8 mouse cellular contexts compared by ENCODE assay signal in the genomic region with DNA sequence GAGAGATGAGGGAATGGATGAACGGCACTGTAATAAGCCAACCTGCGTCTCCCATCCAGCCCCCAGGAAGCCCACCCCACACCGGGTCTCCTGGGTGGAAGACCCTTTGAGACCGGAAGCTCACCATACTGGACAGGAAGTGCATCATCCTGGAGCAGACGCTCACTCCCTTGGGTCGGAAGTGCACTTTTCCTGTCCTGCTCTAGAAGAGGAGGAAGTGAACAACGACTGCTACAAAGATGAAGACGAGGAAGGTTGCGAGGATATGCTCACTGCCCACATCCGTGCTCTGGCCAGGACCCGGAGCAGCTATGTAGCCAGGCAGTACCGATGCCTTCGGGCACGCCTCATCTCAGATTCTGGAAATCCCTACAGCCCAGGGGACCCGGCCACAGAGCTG. TPM values are rescaled to one million over a fixed set of nuclear protein-coding genes. Genes with fewer than 3 reads are reported as not detected.
DNase-seq lines count a peak whose midpoint lies in the region; ATAC-seq lines count a peak whose summit lies in the region.

No protein-coding gene starts in this region.

- WGBS in midbrain, embryonic 11.5 days: 85% methylated on average over 15 of the region's 15 CpGs
- 83% methylated on average over 15 of the region's 15 CpGs for WGBS in midbrain, embryonic 16.5 days

- peak overlapping the region; percentile 9; the same call in 1 of the 2 replicates for H3K4me2 ChIP-seq in midbrain, embryonic 11.5 days
- H3K4me2 ChIP-seq in midbrain, embryonic 16.5 days (ENCODE audit: low read length): no peak overlapping the region

- no peak overlapping the region for H3K27ac ChIP-seq in midbrain, embryonic 11.5 days (ENCODE audit: low read depth, low read length)
- H3K27ac ChIP-seq in midbrain, embryonic 16.5 days (ENCODE audit: low read length): no peak overlapping the region
- peak overlapping the region; percentile 90 for H3K27ac ChIP-seq in brown adipose tissue, adult 24 weeks (replicated peaks; ENCODE audit: low read depth, low read length)

- peaks cover 2% of the 10 kb centered on the region; the same call in 1 of the 2 replicates for H3K4me1 ChIP-seq in midbrain, embryonic 11.5 days (ENCODE audit: control insufficient read depth, insufficient read depth, low read length)
- H3K4me1 ChIP-seq in midbrain, embryonic 16.5 days (ENCODE audit: control insufficient read depth, insufficient read depth, low read length): 0 out of 2 replicates have a peak, but pooled peaks cover 4% of the 10 kb centered on the region
- peaks cover 3% of the 10 kb centered on the region; the same call in 1 of the 2 replicates for H3K4me1 ChIP-seq in brown adipose tissue, adult 24 weeks (ENCODE audit: control insufficient read depth, insufficient read depth, insufficient read length, low read length)

- DNase-seq in midbrain, embryonic 11.5 days (ENCODE audit: low spot score, missing footprints): no peak
- DNase-seq in kidney, postnatal 10 days: peak; percentile 39
- DNase-seq in naive thymus-derived CD4-positive, alpha-beta T cell, adult 2 months (ENCODE audit: low read depth): peak; percentile 59
- DNase-seq in cerebellum, postnatal 10 days: no peak
- no peak for DNase-seq in gastrocnemius, postnatal 25 days
- no peak for DNase-seq in layer of hippocampus, adult 18-20 months (ENCODE audit: low spot score in 2 of 2)

- ATAC-seq in midbrain, embryonic 11.5 days (ENCODE audit: low FRiP score): 0 out of 2 replicates have a peak, but pooled peaks have one; percentile 16
- no peak for ATAC-seq in midbrain, embryonic 16.5 days

- no peaks in the 10 kb centered on the region for H3K9me3 ChIP-seq in midbrain, embryonic 11.5 days (ENCODE audit: control insufficient read depth, low read length)
- no peaks in the 10 kb centered on the region for H3K9me3 ChIP-seq in midbrain, embryonic 16.5 days (replicated peaks; ENCODE audit: control insufficient read depth, low read length, poor library complexity, severe bottlenecking)

- no peaks in the 10 kb centered on the region for H3K27me3 ChIP-seq in midbrain, embryonic 11.5 days (ENCODE audit: control insufficient read depth, insufficient read depth, low read length)
- no peaks in the 10 kb centered on the region; the same call in 1 of the 2 replicates for H3K27me3 ChIP-seq in midbrain, embryonic 16.5 days (ENCODE audit: control insufficient read depth, insufficient read depth, low read depth, low read length)

- no peak overlapping the region for H3K9ac ChIP-seq in midbrain, embryonic 11.5 days (ENCODE audit: low read length)
- H3K9ac ChIP-seq in midbrain, embryonic 16.5 days (ENCODE audit: low read depth, low read length): no peak overlapping the region

- H3K36me3 ChIP-seq in midbrain, embryonic 11.5 days (ENCODE audit: control insufficient read depth, insufficient read depth, low read length): no peaks in the 10 kb centered on the region
- no peaks in the 10 kb centered on the region for H3K36me3 ChIP-seq in midbrain, embryonic 16.5 days (ENCODE audit: control insufficient read depth, insufficient read depth, low read length)

- H3K4me3 ChIP-seq in midbrain, embryonic 11.5 days (ENCODE audit: low read depth, low read length): no peak overlapping the region
- no peak overlapping the region for H3K4me3 ChIP-seq in midbrain, embryonic 16.5 days (ENCODE audit: low read depth, low read length)
- peak overlapping the region; percentile 55 for H3K4me3 ChIP-seq in brown adipose tissue, adult 24 weeks (ENCODE audit: insufficient read depth, low read depth, low read length)

RNA-seq across cellular contexts. Expression of a gene that starts 7.1 kb away (rescaled TPM):
- polyA plus RNA-seq in midbrain, embryonic 11.5 days (2014; fragmentation: Nextera tagmentation; extraction: Ambion mirVana): 1.9 and 2.5 TPM in 2 replicates
- polyA plus RNA-seq in midbrain, embryonic 16.5 days (2015; fragmentation: Nextera tagmentation; extraction: Ambion mirVana): 2.2 and 2.9 TPM in 2 replicates
- 2.5 and 4.6 TPM in 2 replicates for polyA plus RNA-seq in brown adipose tissue, adult 24 weeks (2012; ENCODE audit: insufficient read depth, insufficient read length, missing spikeins)
- under 1 TPM; 0.51 to 0.78 TPM for total RNA-seq in gastrocnemius, postnatal 25 days (2021)
- total RNA-seq in layer of hippocampus, adult 18-20 months (2021): 1 to 10 TPM; 2.4 to 3.0 TPM

RNA-seq across cellular contexts. Expression of a gene that starts 12.5 kb away (rescaled TPM):
- 331 and 342 TPM in 2 replicates for polyA plus RNA-seq in midbrain, embryonic 11.5 days (2014; fragmentation: Nextera tagmentation; extraction: Ambion mirVana)
- polyA plus RNA-seq in midbrain, embryonic 16.5 days (2015; fragmentation: Nextera tagmentation; extraction: Ambion mirVana): 134 and 152 TPM in 2 replicates
- 122 and 131 TPM in 2 replicates for polyA plus RNA-seq in brown adipose tissue, adult 24 weeks (2012; ENCODE audit: insufficient read depth, insufficient read length, missing spikeins)
- 100 to 1,000 TPM; 118 to 120 TPM for total RNA-seq in gastrocnemius, postnatal 25 days (2021)
- 100 to 1,000 TPM; 407 to 414 TPM for total RNA-seq in layer of hippocampus, adult 18-20 months (2021)

RNA-seq across cellular contexts. Expression of a gene that starts 28.5 kb away (rescaled TPM):
- polyA plus RNA-seq in midbrain, embryonic 11.5 days (2014; fragmentation: Nextera tagmentation; extraction: Ambion mirVana): 39.0 and 43.9 TPM in 2 replicates
- polyA plus RNA-seq in midbrain, embryonic 16.5 days (2015; fragmentation: Nextera tagmentation; extraction: Ambion mirVana): 52.0 and 64.7 TPM in 2 replicates
- 15.5 and 16.9 TPM in 2 replicates for polyA plus RNA-seq in brown adipose tissue, adult 24 weeks (2012; ENCODE audit: insufficient read depth, insufficient read length, missing spikeins)
- total RNA-seq in gastrocnemius, postnatal 25 days (2021): 10 to 100 TPM; 24.4 to 27.9 TPM
- 10 to 100 TPM; 29.0 to 29.2 TPM for total RNA-seq in layer of hippocampus, adult 18-20 months (2021)

RNA-seq across cellular contexts. Expression of a gene that starts 29.2 kb away (rescaled TPM):
- polyA plus RNA-seq in midbrain, embryonic 11.5 days (2014; fragmentation: Nextera tagmentation; extraction: Ambion mirVana): 80.5 and 81.7 TPM in 2 replicates
- 86.6 and 96.4 TPM in 2 replicates for polyA plus RNA-seq in midbrain, embryonic 16.5 days (2015; fragmentation: Nextera tagmentation; extraction: Ambion mirVana)
- polyA plus RNA-seq in brown adipose tissue, adult 24 weeks (2012; ENCODE audit: insufficient read depth, insufficient read length, missing spikeins): 3,379 and 3,601 TPM in 2 replicates
- total RNA-seq in gastrocnemius, postnatal 25 days (2021): 100 to 1,000 TPM; 185 to 241 TPM
- total RNA-seq in layer of hippocampus, adult 18-20 months (2021): 10 to 100 TPM; 63.1 to 71.0 TPM

RNA-seq across cellular contexts. Expression of a gene that starts 29.3 kb away (rescaled TPM):
- 66.2 and 76.5 TPM in 2 replicates for polyA plus RNA-seq in midbrain, embryonic 11.5 days (2014; fragmentation: Nextera tagmentation; extraction: Ambion mirVana)
- polyA plus RNA-seq in midbrain, embryonic 16.5 days (2015; fragmentation: Nextera tagmentation; extraction: Ambion mirVana): 117 and 121 TPM in 2 replicates
- 94.8 and 96.2 TPM in 2 replicates for polyA plus RNA-seq in brown adipose tissue, adult 24 weeks (2012; ENCODE audit: insufficient read depth, insufficient read length, missing spikeins)
- 10 to 100 TPM; 81.6 to 82.3 TPM for total RNA-seq in gastrocnemius, postnatal 25 days (2021)
- 100 to 1,000 TPM; 125 to 129 TPM for total RNA-seq in layer of hippocampus, adult 18-20 months (2021)

Comparison
In these comparisons a context has a peak if more than half of its experiments do, and no peak if none do; other contexts are left out.
1. DNase-seq: peak in kidney, postnatal 10 days (single experiment) and naive thymus-derived CD4-positive, alpha-beta T cell, adult 2 months (single experiment); none in midbrain, embryonic 11.5 days (single experiment), cerebellum, postnatal 10 days (0 of 2), gastrocnemius, postnatal 25 days (single experiment) and layer of hippocampus, adult 18-20 months (0 of 2).